Mouse (Mus musculus) limb, embryonic 12.5 days (tissue): ENCODE measurements around the gene Pdlim7. TPM values are rescaled to one million over a fixed set of nuclear protein-coding genes. Genes with fewer than 3 reads are reported as not detected.

Experiments
- ATAC-seq: fragments of 200-750 bp; cut with Nextera tagmentation; 2 replicates; pipeline ENCODE4 v1.8.0; 2017; ENCODE audit warnings: low read depth, moderate TSS enrichment; ENCODE audit not compliant: insufficient number of reproducible peaks, insufficient read depth, low FRiP score, low TSS enrichment
- H3K27ac ChIP-seq: fragments of 300-500 bp; sonication (generic); 2 replicates; pipeline ENCODE4 v1.5.1; 2016; ENCODE audit warnings: mild to moderate bottlenecking, moderate library complexity
- H3K27me3 ChIP-seq: fragments of 300-500 bp; sonication (generic); 2 replicates; pipeline ENCODE4 v1.6.1; 2016; ENCODE audit warnings: mild to moderate bottlenecking, moderate library complexity
- H3K36me3 ChIP-seq: fragments of 300-500 bp; sonication (generic); 2 replicates; pipeline ENCODE4 v1.6.1; 2016; ENCODE audit warnings: mild to moderate bottlenecking, moderate library complexity
- H3K4me1 ChIP-seq: fragments of 300-500 bp; sonication (generic); replicated peaks from 2 replicates; pipeline ENCODE4 v1.6.1; 2016
- H3K4me2 ChIP-seq: fragments of 300-500 bp; sonication (generic); 2 replicates; pipeline ENCODE4 v1.6.1; 2016; ENCODE audit warnings: mild to moderate bottlenecking, moderate library complexity
- H3K4me3 ChIP-seq: fragments of 300-500 bp; sonication (generic); replicated peaks from 2 replicates; pipeline ENCODE4 v1.5.1; 2016; ENCODE audit warnings: mild to moderate bottlenecking
- H3K9ac ChIP-seq: fragments of 300-500 bp; sonication (generic); replicated peaks from 2 replicates; pipeline ENCODE4 v1.6.1; 2016; ENCODE audit warnings: mild to moderate bottlenecking, moderate library complexity
- H3K9me3 ChIP-seq: fragments of 300-500 bp; sonication (generic); 2 replicates; pipeline ENCODE4 v1.6.1; 2016; ENCODE audit warnings: mild to moderate bottlenecking, moderate library complexity
- WGBS: fragments of 180-500 bp; shearing (Covaris S2); methylation state at CpG from one replicate; pipeline ENCODE4 v1.1.7; 2016; 5-methylcytosine and 5-hydroxymethylcytosine counted together
- polyA plus RNA-seq: library from polyadenylated mRNA; unstranded; fragments of >200 nt; fragmentation: Nextera tagmentation; extraction: Ambion mirVana; gene quantifications from 2 replicates; pipeline ENCODE4 v1.2.1, GENCODE M21; 2016

Gene Pdlim7
- polyA plus RNA-seq, 1 experiment from 2014 or later, result 158 TPM

DNA sequence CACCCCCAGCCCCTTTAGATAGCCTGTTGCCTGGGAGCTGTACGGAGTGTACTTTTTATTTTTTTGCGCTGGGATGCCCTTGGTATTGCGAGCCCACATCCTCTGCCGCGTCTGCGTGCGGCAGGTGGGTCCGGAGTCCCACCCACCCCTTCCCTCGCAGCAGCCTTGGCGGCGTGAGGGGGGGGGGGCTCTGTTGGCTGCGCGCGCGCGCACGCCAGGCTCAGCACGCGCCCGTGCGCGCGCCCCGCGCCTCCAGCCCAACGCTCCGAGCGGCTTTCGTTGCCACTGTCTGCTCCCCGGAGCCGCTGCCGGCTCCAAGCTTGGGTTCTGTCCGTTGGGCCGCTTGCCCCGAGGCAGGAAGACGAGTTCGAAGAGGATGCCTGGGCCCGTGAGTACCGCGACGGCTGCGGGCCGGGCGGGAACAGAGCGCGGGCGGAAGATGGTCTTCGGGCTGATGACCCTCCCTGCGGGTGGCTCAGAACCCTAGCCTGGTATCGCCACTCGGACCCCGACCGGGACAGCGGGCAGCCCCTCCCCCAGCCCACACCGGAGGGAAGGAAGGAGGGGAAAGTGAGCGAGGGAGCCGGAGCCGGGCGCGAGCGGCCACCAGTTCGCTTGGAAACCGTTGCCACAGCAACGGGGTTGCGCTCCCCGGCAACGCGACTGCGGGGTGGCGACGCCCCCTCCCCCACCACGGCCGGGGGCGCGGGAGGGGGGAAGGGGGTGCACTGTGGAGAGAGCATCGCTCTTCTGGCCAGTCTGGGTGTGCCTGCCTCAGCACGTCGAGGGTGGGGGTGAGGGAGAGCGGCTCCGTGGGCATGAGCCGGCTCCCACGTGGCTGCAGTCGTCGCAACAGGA is 49.2 kb downstream of the Pdlim7 start, which contains the start of gene Prr7:
Gene Prr7, plus strand, starts transcription at position 241 of the 858 bp plus-strand sequence.
- H3K4me1 ChIP-seq, result peaks cover 27% of the 10 kb centered on the region
- H3K36me3 ChIP-seq, result peaks cover 36% of the 10 kb centered on the region
- no peaks in the 10 kb centered on the region for H3K27me3 ChIP-seq
- H3K4me2 ChIP-seq, result peak within 1 kb of the TSS; percentile 93
- ATAC-seq, result peak; percentile 57
- under 1% methylated on average over 82 of the region's 84 CpGs for WGBS
- H3K4me3 ChIP-seq, result peak within 1 kb of the TSS; percentile 76
- peak within 1 kb of the TSS; percentile 80 for H3K9ac ChIP-seq
- peak within 1 kb of the TSS; percentile 89 for H3K27ac ChIP-seq
- no peaks in the 10 kb centered on the region for H3K9me3 ChIP-seq

DNA sequence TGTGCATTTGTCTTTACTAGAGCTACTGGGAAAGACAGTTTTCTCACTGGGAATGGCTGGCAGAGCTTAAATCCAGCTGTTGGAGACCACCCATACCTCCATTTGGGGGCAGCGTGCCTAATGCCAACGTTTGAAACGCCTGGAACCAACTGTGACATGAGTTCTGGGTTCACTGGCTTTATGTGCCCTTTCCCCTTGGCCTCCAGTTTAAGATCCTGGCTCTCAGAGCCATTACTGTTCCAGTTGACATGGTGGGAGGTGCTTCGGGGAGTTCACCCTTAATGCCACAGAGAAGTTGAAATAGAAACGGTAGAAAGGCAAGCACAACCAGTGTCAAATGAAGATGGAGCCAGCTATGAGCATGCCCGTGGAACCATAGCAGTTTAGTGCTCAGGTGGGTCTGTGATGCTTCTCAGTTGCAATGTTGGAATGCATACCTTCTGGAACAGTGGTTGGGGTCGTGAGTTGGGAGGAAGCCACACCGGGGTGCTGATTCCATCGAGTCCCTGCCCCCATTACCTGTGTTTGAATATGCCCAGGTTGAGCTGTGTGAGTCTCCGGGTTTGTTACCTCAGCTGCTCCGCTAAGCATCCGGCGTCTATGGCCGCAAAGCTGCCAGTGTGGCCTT is 50.0 kb downstream of the Pdlim7 start:
- H3K4me1 ChIP-seq, result peaks cover 24% of the 10 kb centered on the region
- ATAC-seq, result no peak
- H3K9me3 ChIP-seq, result no peaks in the 10 kb centered on the region
- 14% methylated on average over 14 of the region's 14 CpGs for WGBS
- H3K4me3 ChIP-seq, result peak overlapping the region; percentile 76
- H3K4me2 ChIP-seq, result peak overlapping the region; percentile 93
- H3K36me3 ChIP-seq, result peaks cover 43% of the 10 kb centered on the region
- H3K27ac ChIP-seq, result peak overlapping the region; percentile 89
- H3K27me3 ChIP-seq, result no peaks in the 10 kb centered on the region
- H3K9ac ChIP-seq, result peak overlapping the region; percentile 80

DNA sequence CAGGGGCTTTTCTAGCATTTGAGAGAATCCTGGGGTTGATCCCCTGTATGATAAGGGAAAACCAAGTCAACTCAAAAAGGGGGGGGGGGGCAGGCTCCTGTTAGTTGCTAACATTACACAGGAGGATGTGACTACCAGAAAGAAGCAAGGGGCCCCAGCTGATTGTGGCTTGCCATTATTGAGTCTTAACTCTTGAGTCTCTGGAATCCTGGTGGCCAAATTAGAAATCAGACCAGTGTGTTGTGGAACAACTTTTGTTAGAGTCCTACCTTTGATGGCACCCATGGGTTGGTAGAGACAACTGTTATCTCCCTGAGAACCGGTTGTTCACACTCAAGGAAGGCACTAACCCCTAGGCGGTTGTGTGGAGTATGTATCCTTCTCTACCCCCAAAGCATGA is 50.5 kb downstream of the Pdlim7 start:
- Histone ChIP-seq H3K27ac (no peak overlapping the region; the same call in 1 of the 2 replicates), H3K4me2 (no peak overlapping the region), H3K27me3 (no peaks in the 10 kb centered on the region), H3K9ac (no peak overlapping the region), H3K4me1 (peaks cover 24% of the 10 kb centered on the region), H3K4me3 (no peak overlapping the region), H3K9me3 (no peaks in the 10 kb centered on the region), H3K36me3 (peaks cover 49% of the 10 kb centered on the region)
- 54% methylated on average over 2 of the region's 2 CpGs for WGBS
- ATAC-seq, result no peak

DNA sequence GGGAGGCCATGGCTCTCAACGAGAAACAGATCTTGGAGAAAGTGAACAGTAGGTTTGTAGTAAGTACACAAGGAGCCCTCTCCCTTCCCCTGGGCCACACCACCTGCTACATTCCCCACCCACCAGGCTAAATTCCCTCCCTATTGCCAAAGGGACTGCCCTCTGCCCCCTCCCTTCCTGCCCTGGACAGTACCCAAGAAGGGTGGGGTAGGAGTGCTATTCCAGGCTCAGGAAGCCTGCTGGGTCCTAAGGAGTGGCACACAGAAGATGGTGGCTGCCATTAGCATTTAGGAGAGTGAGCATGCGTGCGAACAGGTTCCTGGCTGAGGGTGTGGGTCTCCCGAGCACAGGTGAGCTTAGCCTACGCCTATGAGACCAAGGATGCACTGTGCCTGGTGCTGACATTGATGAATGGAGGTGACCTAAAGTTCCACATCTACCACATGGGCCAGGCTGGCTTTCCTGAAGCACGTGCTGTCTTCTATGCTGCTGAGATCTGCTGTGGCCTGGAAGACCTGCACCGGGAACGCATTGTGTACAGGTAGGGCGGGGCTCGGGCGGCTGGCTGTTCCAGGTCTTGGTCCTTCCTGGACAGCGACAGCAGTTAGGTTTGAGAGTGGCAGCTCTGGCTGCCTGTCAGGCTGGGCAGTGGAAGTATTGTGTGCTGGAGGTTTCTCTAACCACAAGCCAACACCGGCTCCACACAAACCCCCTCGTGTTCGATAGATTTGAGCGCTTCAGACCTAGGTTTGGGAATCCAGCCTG is 61.5 kb downstream of the Pdlim7 start:
- Histone ChIP-seq H3K36me3 (peaks cover 84% of the 10 kb centered on the region), H3K4me3 (no peak overlapping the region), H3K27me3 (no peaks in the 10 kb centered on the region), H3K9ac (no peak overlapping the region), H3K4me2 (no peak overlapping the region), H3K9me3 (no peaks in the 10 kb centered on the region), H3K4me1 (peaks cover 10% of the 10 kb centered on the region), H3K27ac (no peak overlapping the region)
- 96% methylated on average over 16 of the region's 16 CpGs for WGBS
- ATAC-seq, result no peak

DNA sequence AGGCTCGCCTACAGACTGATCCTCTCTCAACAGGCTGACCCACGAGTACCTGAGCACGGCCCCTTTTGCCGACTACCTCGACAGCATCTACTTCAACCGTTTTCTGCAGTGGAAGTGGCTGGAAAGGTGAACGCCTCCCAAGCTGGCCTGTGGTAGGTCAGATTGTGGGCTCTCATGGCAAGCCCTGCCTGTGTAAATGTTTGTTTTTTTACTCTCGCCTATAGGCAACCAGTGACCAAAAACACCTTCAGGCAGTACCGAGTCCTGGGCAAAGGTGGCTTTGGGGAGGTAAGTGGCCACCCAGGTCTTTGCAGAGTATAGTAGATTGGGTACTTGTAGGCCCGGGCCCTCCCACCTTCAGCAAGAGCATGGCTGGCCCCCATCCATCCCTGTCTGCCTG is 62.2 kb downstream of the Pdlim7 start:
- Histone ChIP-seq H3K36me3 (peaks cover 77% of the 10 kb centered on the region), H3K4me3 (no peak overlapping the region), H3K9ac (no peak overlapping the region), H3K27me3 (no peaks in the 10 kb centered on the region), H3K9me3 (no peaks in the 10 kb centered on the region), H3K4me2 (no peak overlapping the region), H3K4me1 (peaks cover 17% of the 10 kb centered on the region), H3K27ac (no peak overlapping the region)
- no peak for ATAC-seq
- WGBS, result 90% methylated on average over 10 of the region's 10 CpGs

DNA sequence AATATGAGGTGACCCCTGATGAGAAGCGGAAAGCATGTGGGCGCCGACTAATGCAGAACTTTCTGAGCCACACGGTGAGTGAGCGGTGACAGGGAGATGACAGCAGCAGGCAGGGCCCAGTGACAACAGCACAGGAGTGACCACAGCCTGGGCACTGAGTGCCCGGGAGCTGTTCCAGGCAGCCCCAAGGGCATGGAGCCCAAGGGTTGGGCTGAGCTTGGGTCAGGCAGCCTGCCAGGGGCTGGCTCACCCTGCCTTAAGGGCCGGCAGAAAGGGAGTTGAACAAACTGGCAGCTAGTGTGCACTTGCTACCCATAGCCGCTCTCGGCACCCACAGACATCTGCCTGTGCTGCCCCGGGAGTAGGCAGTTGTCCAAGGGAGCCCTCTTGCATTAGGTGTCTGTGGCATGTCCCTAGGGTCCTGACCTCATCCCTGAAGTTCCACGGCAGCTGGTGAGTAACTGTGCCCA is 62.9 kb downstream of the Pdlim7 start:
- peaks cover 70% of the 10 kb centered on the region for H3K36me3 ChIP-seq
- H3K9ac ChIP-seq, result no peak overlapping the region
- WGBS, result 92% methylated on average over 11 of the region's 11 CpGs
- H3K4me1 ChIP-seq, result peaks cover 21% of the 10 kb centered on the region
- H3K27ac ChIP-seq, result no peak overlapping the region
- ATAC-seq, result no peak
- no peaks in the 10 kb centered on the region for H3K27me3 ChIP-seq
- no peak overlapping the region for H3K4me3 ChIP-seq
- H3K9me3 ChIP-seq, result no peaks in the 10 kb centered on the region
- no peak overlapping the region for H3K4me2 ChIP-seq

DNA sequence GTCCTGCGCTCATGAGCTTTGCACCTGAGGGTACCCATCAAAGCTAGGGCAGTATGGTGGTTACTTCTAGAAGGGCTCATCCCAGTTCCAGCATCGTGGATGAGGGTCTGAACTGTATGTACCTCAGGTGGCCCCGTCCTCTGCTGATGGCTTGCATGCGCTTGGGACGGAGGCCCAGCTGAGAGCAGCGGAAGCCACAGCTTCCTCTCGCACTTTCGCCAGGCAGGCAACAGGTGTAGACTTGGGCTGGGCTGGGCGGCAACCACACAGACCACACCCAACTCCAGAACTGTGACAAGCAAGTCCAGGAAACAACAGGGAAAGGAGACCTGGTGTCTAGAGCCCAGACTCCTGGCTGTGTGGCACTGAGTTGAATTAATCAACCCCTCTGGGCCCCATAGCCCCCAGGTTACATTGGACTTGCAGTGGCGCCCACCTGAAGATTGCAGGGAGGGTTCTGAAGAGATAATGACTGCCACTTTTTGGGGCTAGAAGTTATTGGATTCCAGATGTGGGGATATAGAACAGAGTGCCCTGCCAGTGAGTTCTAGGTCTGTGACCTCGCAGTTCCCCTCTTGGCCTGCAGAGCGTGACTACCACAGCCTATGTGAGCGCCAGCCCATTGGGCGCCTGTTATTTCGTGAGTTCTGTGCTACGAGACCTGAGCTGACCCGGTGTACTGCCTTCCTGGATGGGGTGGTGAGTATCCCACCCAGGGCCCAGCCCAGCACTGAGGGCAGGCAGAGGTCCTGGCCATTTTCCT is 63.6 kb downstream of the Pdlim7 start:
- H3K27me3 ChIP-seq, result no peaks in the 10 kb centered on the region
- no peaks in the 10 kb centered on the region for H3K9me3 ChIP-seq
- peaks cover 21% of the 10 kb centered on the region for H3K4me1 ChIP-seq
- no peak overlapping the region for H3K4me3 ChIP-seq
- no peak overlapping the region for H3K4me2 ChIP-seq
- no peak for ATAC-seq
- H3K27ac ChIP-seq, result no peak overlapping the region
- H3K9ac ChIP-seq, result no peak overlapping the region
- WGBS, result 92% methylated on average over 17 of the region's 17 CpGs
- peaks cover 63% of the 10 kb centered on the region for H3K36me3 ChIP-seq

DNA sequence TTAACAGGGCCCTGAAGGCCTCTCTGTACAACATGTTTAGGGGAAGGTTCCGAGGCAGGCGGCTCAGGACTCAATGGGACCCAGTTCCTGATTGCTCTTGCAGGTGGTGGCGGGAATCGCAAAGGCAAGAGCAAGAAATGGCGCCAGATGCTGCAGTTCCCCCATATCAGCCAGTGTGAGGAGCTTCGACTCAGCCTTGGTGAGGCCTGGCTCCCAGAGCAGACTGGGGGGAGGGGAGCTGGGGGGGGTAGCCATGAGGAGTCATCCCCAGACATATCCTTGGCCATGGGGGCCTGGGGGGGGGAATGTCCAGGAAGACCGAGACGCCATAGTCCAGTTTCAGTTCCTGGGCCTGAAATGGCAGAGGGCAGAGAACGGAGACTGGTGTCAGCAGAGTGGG is 64.3 kb downstream of the Pdlim7 start:
- no peak overlapping the region for H3K4me2 ChIP-seq
- ATAC-seq, result no peak
- no peak overlapping the region for H3K9ac ChIP-seq
- H3K27me3 ChIP-seq, result no peaks in the 10 kb centered on the region
- peaks cover 56% of the 10 kb centered on the region for H3K36me3 ChIP-seq
- no peaks in the 10 kb centered on the region for H3K9me3 ChIP-seq
- 89% methylated on average over 9 of the region's 9 CpGs for WGBS
- H3K27ac ChIP-seq, result no peak overlapping the region
- H3K4me3 ChIP-seq, result no peak overlapping the region
- H3K4me1 ChIP-seq, result peaks cover 21% of the 10 kb centered on the region

DNA sequence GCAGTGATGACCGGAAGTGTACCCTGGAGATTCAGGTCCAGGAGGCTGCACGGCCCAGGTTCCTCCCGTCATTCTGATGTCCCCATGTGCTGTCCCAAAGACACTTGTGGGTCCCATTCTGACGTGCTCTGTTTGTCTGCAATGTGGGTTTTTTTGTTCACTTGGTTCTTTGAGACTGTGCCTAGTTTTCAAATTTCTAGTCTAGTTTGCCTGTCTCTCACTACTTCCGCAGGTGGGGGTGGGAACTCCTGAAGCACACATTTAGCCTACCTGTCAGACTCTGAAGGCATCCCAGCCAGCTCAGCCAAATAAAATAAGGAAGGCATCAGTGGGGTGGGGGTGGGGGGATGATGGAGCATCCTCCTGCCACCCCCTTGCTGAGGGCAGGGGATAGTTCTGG is 65.3 kb downstream of the Pdlim7 start:
- H3K9me3 ChIP-seq, result no peaks in the 10 kb centered on the region
- no peak overlapping the region for H3K4me3 ChIP-seq
- no peak overlapping the region for H3K9ac ChIP-seq
- H3K4me1 ChIP-seq, result peaks cover 25% of the 10 kb centered on the region
- no peak overlapping the region for H3K4me2 ChIP-seq
- H3K36me3 ChIP-seq, result peaks cover 45% of the 10 kb centered on the region
- 88% methylated on average over 5 of the region's 5 CpGs for WGBS
- no peak for ATAC-seq
- no peak overlapping the region for H3K27ac ChIP-seq
- H3K27me3 ChIP-seq, result no peaks in the 10 kb centered on the region

DNA sequence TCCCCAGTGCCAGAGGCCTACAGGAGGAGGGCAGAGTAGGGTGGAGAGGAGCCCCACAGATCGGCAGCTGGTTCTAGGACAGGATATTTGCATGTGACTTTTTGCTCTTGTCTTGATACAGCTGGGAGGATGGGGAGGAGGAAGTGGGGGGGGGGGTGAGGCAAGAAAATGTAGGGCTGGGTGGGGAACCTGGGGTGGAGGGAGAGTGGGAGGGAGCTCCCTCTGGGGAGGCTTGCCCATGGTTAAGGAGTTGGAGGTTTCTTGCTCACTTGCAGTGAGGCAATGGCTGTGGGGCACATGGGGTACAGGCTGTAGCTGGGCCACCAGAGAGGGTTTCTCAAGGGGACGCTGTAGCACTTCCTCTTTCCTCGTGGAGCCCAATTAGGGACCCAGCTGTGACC is 65.9 kb downstream of the Pdlim7 start:
- Histone ChIP-seq H3K4me2 (peak overlapping the region; percentile 74; the same call in 1 of the 2 replicates), H3K4me3 (no peak overlapping the region), H3K36me3 (peaks cover 39% of the 10 kb centered on the region), H3K9ac (0 out of 2 replicates have a peak overlapping the region, but pooled peaks have one; percentile 27), H3K27ac (no peak overlapping the region), H3K27me3 (no peaks in the 10 kb centered on the region), H3K9me3 (no peaks in the 10 kb centered on the region), H3K4me1 (peaks cover 25% of the 10 kb centered on the region)
- WGBS, result 62% methylated on average over 3 of the region's 3 CpGs
- no peak for ATAC-seq
